In the genomic region with DNA sequence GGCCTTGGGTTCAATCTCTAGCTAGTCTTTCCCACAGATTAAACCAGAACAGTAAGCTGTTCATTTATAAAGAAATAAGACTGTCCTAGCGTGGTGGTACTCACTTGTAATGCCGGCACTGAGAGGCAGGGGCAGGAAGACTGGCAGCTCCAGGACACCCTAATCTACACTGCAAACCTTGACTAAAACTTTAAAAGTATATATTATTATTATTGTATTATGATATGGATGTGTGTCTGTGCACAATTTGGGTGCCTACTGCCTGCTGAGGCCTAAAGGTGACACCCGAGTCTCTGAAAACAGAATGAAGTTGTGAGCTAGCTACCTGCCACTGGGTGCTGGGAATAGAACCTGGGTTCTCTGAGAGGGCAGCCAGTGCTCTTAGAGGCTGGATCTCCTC, we compare ENCODE assay signal across 9 mouse cellular contexts. TPM values are rescaled to one million over a fixed set of nuclear protein-coding genes. Genes with fewer than 3 reads are reported as not detected.
DNase-seq lines count a peak whose midpoint lies in the region; ATAC-seq and TF ChIP-seq lines count a peak whose summit lies in the region.
"Had no signal": no experiment of that assay in that cellular context is flagged by ENCODE, and none has a peak within 500 bp of the region (broad histone marks: within the 10 kb centered on the region; RNA-seq: fewer than 3 reads in every experiment).

No protein-coding gene starts in this region.

- no peak overlapping the region for H3K9ac ChIP-seq in liver, embryonic 11.5 days (ENCODE audit: low read depth, low read length)
- no peak overlapping the region for H3K9ac ChIP-seq in forebrain, embryonic 11.5 days (ENCODE audit: low read length)
- peak overlapping the region; percentile 87 for H3K9ac ChIP-seq in intestine, postnatal 0 days (ENCODE audit: low read depth, low read length)
- 0 out of 2 replicates have a peak overlapping the region, but pooled peaks have one; percentile 92 for H3K9ac ChIP-seq in neural tube, embryonic 13.5 days

- H3K4me2 ChIP-seq in liver, embryonic 11.5 days = peak overlapping the region; percentile 84
- H3K4me2 ChIP-seq in forebrain, embryonic 11.5 days (ENCODE audit: low read depth, low read length, severe bottlenecking) = peak overlapping the region; percentile 79; the same call in 1 of the 2 replicates
- H3K4me2 ChIP-seq in intestine, postnatal 0 days (replicated peaks; ENCODE audit: low read depth) = peak overlapping the region; percentile 75
- peak overlapping the region; percentile 63 for H3K4me2 ChIP-seq in neural tube, embryonic 13.5 days

- H3K36me3 ChIP-seq in liver, embryonic 11.5 days (ENCODE audit: control insufficient read depth, insufficient read depth, low read length) = peaks cover 8% of the 10 kb centered on the region
- no peaks in the 10 kb centered on the region; the same call in 1 of the 2 replicates for H3K36me3 ChIP-seq in forebrain, embryonic 11.5 days (ENCODE audit: control insufficient read depth, insufficient read depth, low read length)
- H3K36me3 ChIP-seq in intestine, postnatal 0 days (ENCODE audit: control insufficient read depth, insufficient read depth) = peaks cover 8% of the 10 kb centered on the region; the same call in 1 of the 2 replicates
- H3K36me3 ChIP-seq in neural tube, embryonic 13.5 days = peaks cover 14% of the 10 kb centered on the region

- H3K9me3 ChIP-seq in liver, embryonic 11.5 days (ENCODE audit: control insufficient read depth, low read length) = no peaks in the 10 kb centered on the region
- H3K9me3 ChIP-seq in forebrain, embryonic 11.5 days (ENCODE audit: control insufficient read depth, low read length) = no peaks in the 10 kb centered on the region
- H3K9me3 ChIP-seq in intestine, postnatal 0 days (ENCODE audit: control insufficient read depth) = no peaks in the 10 kb centered on the region
- H3K9me3 ChIP-seq in neural tube, embryonic 13.5 days = no peaks in the 10 kb centered on the region

- peak overlapping the region; percentile 78 for H3K4me3 ChIP-seq in liver, embryonic 11.5 days (ENCODE audit: low read depth, low read length)
- no peak overlapping the region for H3K4me3 ChIP-seq in forebrain, embryonic 11.5 days (ENCODE audit: low read depth, low read length)
- peak overlapping the region; percentile 61 for H3K4me3 ChIP-seq in intestine, postnatal 0 days (ENCODE audit: low read depth, low read length)
- H3K4me3 ChIP-seq in neural tube, embryonic 13.5 days = peak overlapping the region; percentile 83

- DNase-seq in liver, embryonic 11.5 days (ENCODE audit: low spot score) = no peak
- DNase-seq in liver = no peak
- DNase-seq in forebrain, embryonic 11.5 days (ENCODE audit: low spot score) = no peak
- DNase-seq in layer of hippocampus, postnatal 10 days (ENCODE audit: low spot score in 2 of 2) = no peak
- no peak for DNase-seq in right cerebral cortex, postnatal 36 days (ENCODE audit: low spot score in 2 of 2)
- DNase-seq: kidney, adult 2 months; thymus, adult 18-20 months had no signal

- H3K27me3 ChIP-seq in liver, embryonic 11.5 days (replicated peaks; ENCODE audit: control insufficient read depth, insufficient read depth, low read length) = no peaks in the 10 kb centered on the region
- no peaks in the 10 kb centered on the region for H3K27me3 ChIP-seq in forebrain, embryonic 11.5 days (ENCODE audit: control insufficient read depth, insufficient read depth, low read length)
- H3K27me3 ChIP-seq in intestine, postnatal 0 days (replicated peaks; ENCODE audit: control insufficient read depth, insufficient read depth, low read length) = no peaks in the 10 kb centered on the region
- no peaks in the 10 kb centered on the region for H3K27me3 ChIP-seq in neural tube, embryonic 13.5 days

- TF ChIP-seq CTCF in intestine, postnatal 0 days (IDR thresholded peaks at IDR 0.05; ENCODE audit: low read depth) = no peak

- 91% methylated on average over 3 of the region's 3 CpGs for WGBS in liver, embryonic 11.5 days
- 90% methylated on average over 3 of the region's 3 CpGs for WGBS in forebrain, embryonic 11.5 days
- WGBS in intestine, postnatal 0 days = 78% methylated on average over 3 of the region's 3 CpGs
- WGBS in neural tube, embryonic 13.5 days = 94% methylated on average over 3 of the region's 3 CpGs

- no peak overlapping the region for H3K27ac ChIP-seq in liver, embryonic 11.5 days (ENCODE audit: low read depth, low read length)
- H3K27ac ChIP-seq in forebrain, embryonic 11.5 days (ENCODE audit: low read depth, low read length) = no peak overlapping the region
- no peak overlapping the region for H3K27ac ChIP-seq in intestine, postnatal 0 days (ENCODE audit: low read depth, low read length)
- no peak overlapping the region for H3K27ac ChIP-seq in neural tube, embryonic 13.5 days (replicated peaks)

- peaks cover 9% of the 10 kb centered on the region for H3K4me1 ChIP-seq in liver, embryonic 11.5 days (replicated peaks; ENCODE audit: control insufficient read depth, insufficient read depth, low read length)
- no peaks in the 10 kb centered on the region; the same call in 1 of the 2 replicates for H3K4me1 ChIP-seq in forebrain, embryonic 11.5 days (replicated peaks; ENCODE audit: control insufficient read depth, insufficient read depth, low read length)
- no peaks in the 10 kb centered on the region for H3K4me1 ChIP-seq in intestine, postnatal 0 days (replicated peaks; ENCODE audit: control insufficient read depth, insufficient read depth, low read length)
- H3K4me1 ChIP-seq in neural tube, embryonic 13.5 days (replicated peaks) = peaks cover 24% of the 10 kb centered on the region

- ATAC-seq in liver, embryonic 11.5 days (replicated peaks; ENCODE audit: low FRiP score) = no peak
- no peak for ATAC-seq in forebrain, embryonic 11.5 days (replicated peaks; ENCODE audit: low FRiP score)
- no peak for ATAC-seq in intestine, postnatal 0 days
- ATAC-seq in neural tube, embryonic 13.5 days (ENCODE audit: low read depth) = no peak

RNA-seq across cellular contexts. Expression of a gene that starts 1.7 kb away (rescaled TPM):
- polyA plus RNA-seq in liver, embryonic 11.5 days (2014; fragmentation: Nextera tagmentation; extraction: Ambion mirVana) = 10.4 TPM in 2 replicates
- 16.7 and 16.9 TPM in 2 replicates for polyA plus RNA-seq in forebrain, embryonic 11.5 days (2014; fragmentation: Nextera tagmentation; extraction: Ambion mirVana)
- 42.9 and 54.8 TPM in 2 replicates for polyA plus RNA-seq in intestine, postnatal 0 days (2015; fragmentation: Nextera tagmentation; extraction: Ambion mirVana)
- 19.5 and 22.8 TPM in 2 replicates for polyA plus RNA-seq in neural tube, embryonic 13.5 days (2015; fragmentation: Nextera tagmentation; extraction: Ambion mirVana)
- total RNA-seq in layer of hippocampus, postnatal 10 days (2021) = 10 to 100 TPM; 25.0 to 25.9 TPM

RNA-seq across cellular contexts. Expression of a gene that starts 46.7 kb away (rescaled TPM):
- polyA plus RNA-seq in liver, embryonic 11.5 days (2014; fragmentation: Nextera tagmentation; extraction: Ambion mirVana) = 21.4 and 23.4 TPM in 2 replicates
- 15.6 and 18.5 TPM in 2 replicates for polyA plus RNA-seq in forebrain, embryonic 11.5 days (2014; fragmentation: Nextera tagmentation; extraction: Ambion mirVana)
- 11.7 and 12.9 TPM in 2 replicates for polyA plus RNA-seq in intestine, postnatal 0 days (2015; fragmentation: Nextera tagmentation; extraction: Ambion mirVana)
- polyA plus RNA-seq in neural tube, embryonic 13.5 days (2015; fragmentation: Nextera tagmentation; extraction: Ambion mirVana) = 11.6 and 13.0 TPM in 2 replicates
- 10 to 100 TPM; 20.4 to 21.9 TPM for total RNA-seq in layer of hippocampus, postnatal 10 days (2021)

Comparison
In these comparisons a context has a peak if more than half of its experiments do, and no peak if none do; other contexts are left out.
1. H3K9ac ChIP-seq: peak in intestine, postnatal 0 days (single experiment) and neural tube, embryonic 13.5 days (single experiment); none in liver, embryonic 11.5 days (single experiment) and forebrain, embryonic 11.5 days (single experiment).
2. Peak in every context shown above with its lines, with median percentiles within 50 percentile points of each other: H3K4me2 ChIP-seq.